Mouse (Mus musculus) liver, embryonic 13.5 days (tissue): ENCODE measurements around the gene Slc6a21. TPM values are rescaled to one million over a fixed set of nuclear protein-coding genes. Genes with fewer than 3 reads are reported as not detected.

Source experiments
- polyA plus RNA-seq: library from polyadenylated mRNA; unstranded; fragments of >200 nt; fragmentation: Nextera tagmentation; extraction: Ambion mirVana; gene quantifications from 2 replicates; pipeline ENCODE4 v1.2.1, GENCODE M21; 2015

Gene Slc6a21
- polyA plus RNA-seq, 1 experiment from 2014 or later = not detected

Other genes with a start within 250 kb of the Slc6a21 start
- 1.7 and 2.2 TPM in 2 replicates for gene Prr12, start 224.6 kb upstream of the Slc6a21 start, polyA plus RNA-seq
- gene Nosip, start 215.1 kb upstream of the Slc6a21 start, polyA plus RNA-seq = 31.5 and 32.0 TPM in 2 replicates
- 7.1 and 7.8 TPM in 2 replicates for gene Prrg2, start 214.8 kb upstream of the Slc6a21 start, polyA plus RNA-seq
- 35.6 and 38.7 TPM in 2 replicates for gene Rcn3, start 185.3 kb upstream of the Slc6a21 start, polyA plus RNA-seq
- 29.2 and 31.9 TPM in 2 replicates for gene Fcgrt, start 173.7 kb upstream of the Slc6a21 start, polyA plus RNA-seq
- 1,277 and 1,372 TPM in 2 replicates for gene Rps11, start 153.1 kb upstream of the Slc6a21 start, polyA plus RNA-seq
- gene Rpl13a, start 148.8 kb upstream of the Slc6a21 start, polyA plus RNA-seq = 972 and 1,063 TPM in 2 replicates
- gene Gm45713, start 141.3 kb upstream of the Slc6a21 start, polyA plus RNA-seq = 0.12 and 0.37 TPM in 2 replicates
- 4.5 and 5.4 TPM in 2 replicates for gene Flt3l, start 141.1 kb upstream of the Slc6a21 start, polyA plus RNA-seq
- 51.7 and 54.8 TPM in 2 replicates for gene Pih1d1, start 123.2 kb upstream of the Slc6a21 start, polyA plus RNA-seq
- gene Aldh16a1, start 122.9 kb upstream of the Slc6a21 start, polyA plus RNA-seq = 28.0 and 30.3 TPM in 2 replicates
- gene Slc17a7, start 113.6 kb upstream of the Slc6a21 start, polyA plus RNA-seq = not detected in 2 replicates
- not detected in 2 replicates for gene Gfy, start 97.9 kb upstream of the Slc6a21 start, polyA plus RNA-seq
- not detected in 2 replicates for gene Pth2, start 96.5 kb upstream of the Slc6a21 start, polyA plus RNA-seq
- 0.07 and 0.14 TPM in 2 replicates for gene Ccdc155, start 72.6 kb upstream of the Slc6a21 start, polyA plus RNA-seq
- gene Dkkl1, start 65.4 kb upstream of the Slc6a21 start, polyA plus RNA-seq = 2.6 and 2.8 TPM in 2 replicates
- gene Tead2, start 61.8 kb upstream of the Slc6a21 start, polyA plus RNA-seq = 11.8 and 12.0 TPM in 2 replicates
- 10.3 and 10.8 TPM in 2 replicates for gene Cd37, start 38.4 kb upstream of the Slc6a21 start, polyA plus RNA-seq
- gene Slc6a16, start 36.4 kb upstream of the Slc6a21 start, polyA plus RNA-seq = not detected in 2 replicates
- 0.85 and 1.3 TPM in 2 replicates for gene Trpm4, start 56.3 kb downstream of the Slc6a21 start, polyA plus RNA-seq
- gene Hrc, start 57.8 kb downstream of the Slc6a21 start, polyA plus RNA-seq = 0.12 and 0.15 TPM in 2 replicates
- gene Ppfia3, start 89.5 kb downstream of the Slc6a21 start, polyA plus RNA-seq = 0.24 and 0.25 TPM in 2 replicates
- gene Lin7b, start 93.1 kb downstream of the Slc6a21 start, polyA plus RNA-seq = not detected in 2 replicates
- gene Snrnp70, start 118.2 kb downstream of the Slc6a21 start, polyA plus RNA-seq = 108 and 129 TPM in 2 replicates
- gene Kcna7, start 128.1 kb downstream of the Slc6a21 start, polyA plus RNA-seq = not detected in 2 replicates
- 0.35 and 0.37 TPM in 2 replicates for gene Ntf5, start 136.2 kb downstream of the Slc6a21 start, polyA plus RNA-seq
- not detected in 2 replicates for gene Lhb, start 143.3 kb downstream of the Slc6a21 start, polyA plus RNA-seq
- 4.1 and 5.1 TPM in 2 replicates for gene Gys1, start 157.3 kb downstream of the Slc6a21 start, polyA plus RNA-seq
- gene Ruvbl2, start 160.6 kb downstream of the Slc6a21 start, polyA plus RNA-seq = 111 and 119 TPM in 2 replicates
- 7,621 and 8,262 TPM in 2 replicates for gene Ftl1, start 182.4 kb downstream of the Slc6a21 start, polyA plus RNA-seq
- 104 and 106 TPM in 2 replicates for gene Bax, start 189.4 kb downstream of the Slc6a21 start, polyA plus RNA-seq
- 0.80 and 0.87 TPM in 2 replicates for gene Tulp2, start 204.4 kb downstream of the Slc6a21 start, polyA plus RNA-seq
- not detected in 2 replicates for gene Gm45808, start 209.3 kb downstream of the Slc6a21 start, polyA plus RNA-seq
- gene Dhdh, start 211.3 kb downstream of the Slc6a21 start, polyA plus RNA-seq = 2.0 and 2.2 TPM in 2 replicates
- gene Nucb1, start 232.9 kb downstream of the Slc6a21 start, polyA plus RNA-seq = 110 and 127 TPM in 2 replicates
- gene Ppp1r15a, start 248.8 kb downstream of the Slc6a21 start, polyA plus RNA-seq = 180 and 197 TPM in 2 replicates
- 0.43 and 0.52 TPM in 2 replicates for gene Plekha4, start 248.8 kb downstream of the Slc6a21 start, polyA plus RNA-seq